Mouse (Mus musculus): Measurements from ENCODE around the gene Kctd8. TPM values are rescaled to one million over a fixed set of nuclear protein-coding genes. Genes with fewer than 3 reads are reported as not detected.
"Not testable (repeated sequence)": the region's sequence is repeated elsewhere in the genome, so short reads cannot be mapped to it uniquely, and the experiment has no call there.

Kctd8 gene
- polyA plus RNA-seq, 1 experiment from 2014 or later, result 1.9 TPM

DNA sequence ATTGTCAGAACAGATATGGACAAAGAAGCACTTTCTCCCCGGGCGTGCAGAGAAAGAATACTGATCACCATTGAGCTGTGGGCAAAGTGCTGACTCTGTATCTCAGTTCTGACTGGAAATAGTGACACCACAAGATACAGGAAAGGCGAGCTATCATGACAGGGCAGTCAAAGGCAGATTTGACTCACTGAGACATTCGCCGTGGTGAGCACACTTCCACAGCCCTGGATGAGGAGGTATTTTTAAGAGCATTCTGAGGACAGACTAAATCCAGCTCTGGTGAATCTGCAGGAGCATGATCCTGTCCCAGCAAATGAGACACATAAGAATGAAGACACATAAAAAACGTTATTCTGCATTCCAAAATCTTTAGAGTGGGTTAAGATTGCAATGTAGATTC, 49.1 kb downstream of the Kctd8 start:
- Histone ChIP-seq H3K36me3 (no peaks in the 10 kb centered on the region), H3K9ac (no peak overlapping the region), H3K9me3 (replicated peaks) (no peaks in the 10 kb centered on the region), H3K4me2 (no peak overlapping the region), H3K4me1 (replicated peaks) (no peaks in the 10 kb centered on the region), H3K27me3 (replicated peaks) (no peaks in the 10 kb centered on the region), H3K4me3 (no peak overlapping the region), H3K27ac (ENCODE audit: poor library complexity, severe bottlenecking) (no peak overlapping the region)
- no peak for ATAC-seq (ENCODE audit: insufficient number of reproducible peaks, low FRiP score)
- 40% methylated on average over 6 of the region's 6 CpGs for WGBS

DNA sequence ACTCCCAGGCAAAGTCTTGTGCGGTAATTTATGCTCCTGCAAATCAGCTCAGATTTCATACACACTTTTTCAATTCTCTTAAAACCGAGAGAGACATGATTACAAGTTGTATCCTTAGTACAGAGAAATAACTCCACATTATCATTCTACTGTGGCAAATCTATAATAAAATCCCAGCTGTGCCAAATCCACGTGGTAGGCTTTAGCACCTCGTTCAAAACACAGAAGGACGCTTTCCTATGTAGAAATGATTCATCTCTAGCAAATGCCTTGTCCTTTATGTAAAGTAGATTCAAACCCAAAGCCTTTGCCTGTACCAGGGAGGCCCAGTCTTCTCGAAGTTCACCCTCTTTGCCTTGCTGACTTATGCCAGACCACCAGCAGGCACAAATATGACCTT, 57.1 kb downstream of the Kctd8 start:
- 68% methylated on average over 6 of the region's 6 CpGs for WGBS
- H3K27me3 ChIP-seq (replicated peaks), result no peaks in the 10 kb centered on the region
- H3K4me1 ChIP-seq (replicated peaks), result no peaks in the 10 kb centered on the region
- H3K9ac ChIP-seq, result no peak overlapping the region
- ATAC-seq (ENCODE audit: insufficient number of reproducible peaks, low FRiP score), result no peak
- H3K9me3 ChIP-seq (replicated peaks), result no peaks in the 10 kb centered on the region
- H3K4me2 ChIP-seq, result no peak overlapping the region
- H3K27ac ChIP-seq (ENCODE audit: poor library complexity, severe bottlenecking), result no peak overlapping the region
- no peak overlapping the region for H3K4me3 ChIP-seq
- H3K36me3 ChIP-seq, result no peaks in the 10 kb centered on the region

DNA sequence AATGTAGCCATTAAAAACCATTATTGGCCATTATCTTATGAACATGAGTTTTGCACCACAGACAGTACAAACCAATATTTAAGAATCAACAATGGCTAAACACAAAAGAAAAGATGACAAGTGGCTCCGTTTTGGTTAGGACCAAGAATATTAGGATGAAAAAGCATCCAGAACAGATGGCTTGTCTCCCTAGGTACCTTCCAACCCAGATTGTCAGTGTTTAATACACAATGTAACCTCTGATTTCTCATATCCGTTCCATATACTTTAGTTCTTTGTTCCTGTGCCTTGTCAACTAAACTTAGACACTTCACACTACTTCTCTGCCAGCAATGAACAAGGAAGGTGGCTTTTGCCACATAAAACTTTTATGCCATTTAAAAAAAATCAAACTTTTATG, 89.1 kb downstream of the Kctd8 start:
- no peak overlapping the region for H3K9ac ChIP-seq
- H3K36me3 ChIP-seq, result no peaks in the 10 kb centered on the region
- WGBS, result 75% methylated on average over 2 of the region's 2 CpGs
- no peaks in the 10 kb centered on the region for H3K9me3 ChIP-seq (replicated peaks)
- H3K27ac ChIP-seq (ENCODE audit: poor library complexity, severe bottlenecking), result no peak overlapping the region
- no peak for ATAC-seq (ENCODE audit: insufficient number of reproducible peaks, low FRiP score)
- no peaks in the 10 kb centered on the region for H3K27me3 ChIP-seq (replicated peaks)
- H3K4me1 ChIP-seq (replicated peaks), result no peaks in the 10 kb centered on the region
- H3K4me2 ChIP-seq, result no peak overlapping the region
- no peak overlapping the region for H3K4me3 ChIP-seq

DNA sequence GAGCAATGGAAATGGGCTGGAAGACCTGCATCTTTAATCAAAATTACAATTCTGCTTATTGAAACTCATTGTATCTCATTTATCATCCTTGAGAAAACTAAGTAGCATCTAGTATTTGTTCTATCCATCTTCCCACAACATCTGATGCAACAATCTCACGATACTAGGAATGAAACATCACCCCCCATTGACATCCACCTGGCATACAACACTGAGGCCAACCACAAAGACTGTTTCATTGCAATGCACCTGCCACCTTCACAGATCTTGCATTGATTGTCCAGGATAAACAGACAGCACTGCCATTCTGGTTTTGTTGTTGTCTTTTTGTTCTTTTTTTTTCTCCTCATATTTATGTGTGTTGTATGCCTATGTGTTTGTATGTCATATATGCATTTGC, 99.5 kb downstream of the Kctd8 start:
- H3K27ac ChIP-seq (ENCODE audit: poor library complexity, severe bottlenecking), result no peak overlapping the region
- no peak overlapping the region for H3K4me3 ChIP-seq
- H3K4me2 ChIP-seq, result no peak overlapping the region
- H3K9me3 ChIP-seq (replicated peaks), result no peaks in the 10 kb centered on the region
- WGBS, result 56% methylated on average over 1 of the region's 1 CpGs
- no peak overlapping the region for H3K9ac ChIP-seq
- H3K27me3 ChIP-seq (replicated peaks), result no peaks in the 10 kb centered on the region
- H3K4me1 ChIP-seq (replicated peaks), result no peaks in the 10 kb centered on the region
- no peak for ATAC-seq (ENCODE audit: insufficient number of reproducible peaks, low FRiP score)
- no peaks in the 10 kb centered on the region for H3K36me3 ChIP-seq

DNA sequence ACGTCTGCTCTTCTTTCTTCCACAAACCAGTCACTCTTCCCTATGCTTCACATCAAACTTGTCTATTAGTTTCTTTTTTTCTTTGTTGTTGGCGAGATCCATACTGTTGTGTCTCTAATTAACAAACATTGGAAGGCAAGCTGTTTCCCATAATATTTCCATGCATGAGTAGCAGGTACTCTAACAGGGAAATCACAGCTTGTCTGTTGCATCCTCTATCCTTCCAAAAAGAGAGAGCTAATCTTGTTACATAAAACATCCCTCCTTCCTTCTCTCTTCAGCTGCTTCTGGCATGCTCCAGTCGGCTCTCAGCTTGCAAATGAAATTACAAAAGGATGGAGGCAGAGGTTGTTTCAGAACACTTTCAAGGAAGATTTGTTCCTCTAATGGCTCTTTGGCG, 107.9 kb downstream of the Kctd8 start:
- Histone ChIP-seq H3K27me3 (replicated peaks) (no peaks in the 10 kb centered on the region), H3K4me2 (no peak overlapping the region), H3K27ac (ENCODE audit: poor library complexity, severe bottlenecking) (no peak overlapping the region), H3K4me1 (replicated peaks) (no peaks in the 10 kb centered on the region), H3K9me3 (replicated peaks) (no peaks in the 10 kb centered on the region), H3K36me3 (no peaks in the 10 kb centered on the region), H3K9ac (no peak overlapping the region), H3K4me3 (no peak overlapping the region)
- WGBS, result 60% methylated on average over 4 of the region's 4 CpGs
- no peak for ATAC-seq (ENCODE audit: insufficient number of reproducible peaks, low FRiP score)

DNA sequence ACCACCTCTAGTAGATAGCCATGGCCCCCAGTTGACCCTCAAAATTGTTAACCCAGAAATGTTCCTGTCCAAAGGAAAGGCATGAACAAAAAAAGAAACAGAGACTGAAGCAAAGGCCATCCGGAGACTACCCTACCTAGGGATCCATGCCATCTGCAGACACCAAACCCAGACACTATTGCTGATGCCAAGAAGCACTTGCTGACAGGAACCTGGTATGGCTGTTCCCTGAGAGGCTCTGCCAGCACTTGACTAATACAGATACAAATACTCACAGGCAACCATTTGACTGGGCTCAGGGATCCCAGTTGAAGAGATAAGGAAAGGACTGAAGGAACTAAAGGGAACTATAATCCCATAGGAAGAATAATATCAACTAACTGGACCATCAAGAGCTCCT, 109.8 kb downstream of the Kctd8 start:
- H3K9me3 ChIP-seq (replicated peaks); H3K4me1 ChIP-seq (replicated peaks); H3K9ac ChIP-seq; H3K27me3 ChIP-seq (replicated peaks); H3K36me3 ChIP-seq; ATAC-seq (ENCODE audit: insufficient number of reproducible peaks, low FRiP score); H3K4me2 ChIP-seq; H3K27ac ChIP-seq (ENCODE audit: poor library complexity, severe bottlenecking); H3K4me3 ChIP-seq: not testable (repeated sequence)
- WGBS, result 74% methylated on average over 1 of the region's 1 CpGs

DNA sequence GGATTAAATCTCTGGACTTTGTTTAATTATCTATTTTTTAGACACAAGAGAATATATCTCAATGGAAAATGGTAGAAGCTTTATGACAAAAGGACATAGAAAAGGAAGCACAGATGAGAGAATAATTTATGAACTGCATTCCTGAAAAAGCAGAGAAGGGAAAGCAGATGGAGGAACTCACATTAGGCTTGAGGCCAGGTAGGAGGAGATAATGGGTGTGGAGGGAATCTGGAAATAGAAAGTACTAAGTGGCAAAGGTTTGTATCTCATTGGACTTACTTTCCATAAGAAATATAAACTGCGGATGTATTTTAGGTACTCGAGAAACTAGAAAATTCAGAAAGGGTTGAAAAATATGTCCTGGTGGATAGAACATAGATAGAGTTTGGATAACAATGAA, 114.3 kb downstream of the Kctd8 start:
- Histone ChIP-seq H3K9ac (no peak overlapping the region), H3K4me1 (replicated peaks) (no peaks in the 10 kb centered on the region), H3K36me3 (no peaks in the 10 kb centered on the region), H3K9me3 (replicated peaks) (no peaks in the 10 kb centered on the region), H3K4me3 (no peak overlapping the region), H3K27me3 (replicated peaks) (no peaks in the 10 kb centered on the region), H3K27ac (ENCODE audit: poor library complexity, severe bottlenecking) (no peak overlapping the region), H3K4me2 (no peak overlapping the region)
- ATAC-seq (ENCODE audit: insufficient number of reproducible peaks, low FRiP score), result no peak
- WGBS, result 88% methylated on average over 2 of the region's 2 CpGs

DNA sequence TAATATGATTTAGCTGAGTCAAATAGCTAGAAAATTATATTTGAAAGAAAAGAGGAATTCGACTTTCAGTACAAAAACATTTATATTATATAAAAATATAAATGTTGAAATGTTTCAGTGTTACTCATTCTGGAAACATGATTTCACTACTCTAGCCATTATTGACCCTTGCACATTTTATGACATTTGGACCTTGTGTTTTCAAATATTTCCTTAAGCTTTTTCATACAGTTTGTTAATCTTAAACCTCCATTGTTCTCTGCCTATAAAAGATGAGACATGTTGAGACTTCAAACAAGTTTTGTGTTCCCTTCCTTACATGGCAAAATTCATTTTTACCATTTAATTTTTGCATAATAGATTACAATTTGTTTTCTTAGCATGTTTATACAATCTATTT, 118.9 kb downstream of the Kctd8 start:
- Histone ChIP-seq H3K4me3 (no peak overlapping the region), H3K9ac (no peak overlapping the region), H3K9me3 (replicated peaks) (no peaks in the 10 kb centered on the region), H3K4me1 (replicated peaks) (no peaks in the 10 kb centered on the region), H3K36me3 (no peaks in the 10 kb centered on the region), H3K27me3 (replicated peaks) (no peaks in the 10 kb centered on the region), H3K27ac (ENCODE audit: poor library complexity, severe bottlenecking) (no peak overlapping the region), H3K4me2 (no peak overlapping the region)
- WGBS, result 62% methylated on average over 1 of the region's 1 CpGs
- ATAC-seq (ENCODE audit: insufficient number of reproducible peaks, low FRiP score), result no peak

DNA sequence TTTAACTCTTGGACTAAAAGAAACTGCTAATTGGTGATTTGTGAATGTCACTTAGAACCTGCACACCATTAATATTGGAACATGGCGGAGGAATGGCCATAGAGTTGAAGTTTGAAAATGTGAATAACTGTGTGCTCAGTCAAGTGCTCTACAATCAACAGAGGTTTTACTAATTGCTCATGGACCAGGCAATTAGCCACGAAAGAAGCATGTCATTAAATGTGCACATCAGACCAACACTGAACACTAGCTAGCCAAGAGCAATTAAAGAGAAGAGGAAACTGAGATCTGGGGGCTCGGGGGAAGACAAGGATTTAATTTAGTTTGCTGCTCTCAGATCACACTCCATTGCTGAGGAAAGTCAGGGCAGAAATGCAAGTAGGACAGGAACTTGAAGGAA, 126.3 kb downstream of the Kctd8 start:
- no peak for ATAC-seq (ENCODE audit: insufficient number of reproducible peaks, low FRiP score)
- H3K27ac ChIP-seq (ENCODE audit: poor library complexity, severe bottlenecking), result no peak overlapping the region

DNA sequence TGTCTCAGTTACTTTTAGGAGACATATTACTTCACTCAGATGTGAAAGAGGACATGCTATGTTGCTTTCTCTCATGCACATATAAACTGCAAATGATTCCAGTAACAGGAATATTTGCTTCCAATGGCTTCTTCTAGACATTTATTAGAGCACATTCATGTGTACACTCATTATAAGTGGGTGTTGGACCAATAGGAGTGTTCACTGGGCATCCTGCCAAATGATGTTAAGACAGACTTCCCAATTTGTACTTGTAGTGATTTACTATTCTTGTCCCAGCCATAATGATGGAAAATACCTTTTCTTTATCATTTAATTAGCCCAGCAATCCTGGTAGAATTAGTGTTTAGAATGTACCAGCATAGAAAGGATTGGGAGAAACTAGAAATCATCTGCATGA, 132.1 kb downstream of the Kctd8 start:
- ATAC-seq (ENCODE audit: insufficient number of reproducible peaks, low FRiP score), result no peak
- Histone ChIP-seq H3K4me2 (no peak overlapping the region), H3K27me3 (replicated peaks) (no peaks in the 10 kb centered on the region), H3K4me1 (replicated peaks) (0 out of 2 replicates have a peak, but pooled peaks cover 3% of the 10 kb centered on the region), H3K27ac (ENCODE audit: poor library complexity, severe bottlenecking) (no peak overlapping the region), H3K4me3 (no peak overlapping the region), H3K9me3 (replicated peaks) (no peaks in the 10 kb centered on the region), H3K9ac (no peak overlapping the region), H3K36me3 (no peaks in the 10 kb centered on the region)

More for the DNA sequence above, 126.3 kb downstream of the Kctd8 start:
- H3K4me1 ChIP-seq (replicated peaks), result no peaks in the 10 kb centered on the region
- WGBS, result 71% methylated on average over 3 of the region's 3 CpGs
- H3K9ac ChIP-seq, result no peak overlapping the region
- no peaks in the 10 kb centered on the region for H3K9me3 ChIP-seq (replicated peaks)
- H3K27me3 ChIP-seq (replicated peaks), result no peaks in the 10 kb centered on the region
- H3K4me2 ChIP-seq, result no peak overlapping the region
- H3K4me3 ChIP-seq, result no peak overlapping the region
- H3K36me3 ChIP-seq, result no peaks in the 10 kb centered on the region

DNA sequence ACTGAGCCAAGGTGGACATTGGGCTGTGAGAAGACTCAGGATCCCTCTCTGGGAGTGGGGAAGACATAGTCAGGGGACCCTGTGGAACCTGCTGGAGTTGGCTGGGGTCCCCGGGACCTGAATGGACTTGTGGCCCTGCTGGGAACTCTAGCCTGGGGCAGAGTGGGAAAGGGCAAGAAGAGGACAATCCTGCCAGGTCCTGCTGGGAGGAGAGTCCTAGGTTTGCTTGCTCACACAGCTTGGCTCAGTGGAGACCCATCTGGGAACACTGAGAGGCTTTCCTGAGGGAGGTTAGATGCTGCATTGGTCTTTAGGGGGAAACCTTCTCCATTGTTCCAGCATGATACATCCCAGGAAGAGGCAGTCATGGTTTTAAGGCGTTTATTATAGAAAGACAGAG, 133.8 kb downstream of the Kctd8 start:
- 69% methylated on average over 2 of the region's 2 CpGs for WGBS
- Histone ChIP-seq H3K9ac (no peak overlapping the region), H3K4me3 (no peak overlapping the region), H3K4me1 (replicated peaks) (0 out of 2 replicates have a peak, but pooled peaks cover 3% of the 10 kb centered on the region), H3K27ac (ENCODE audit: poor library complexity, severe bottlenecking) (no peak overlapping the region), H3K4me2 (no peak overlapping the region), H3K9me3 (replicated peaks) (no peaks in the 10 kb centered on the region), H3K27me3 (replicated peaks) (no peaks in the 10 kb centered on the region), H3K36me3 (no peaks in the 10 kb centered on the region)
- no peak for ATAC-seq (ENCODE audit: insufficient number of reproducible peaks, low FRiP score)

DNA sequence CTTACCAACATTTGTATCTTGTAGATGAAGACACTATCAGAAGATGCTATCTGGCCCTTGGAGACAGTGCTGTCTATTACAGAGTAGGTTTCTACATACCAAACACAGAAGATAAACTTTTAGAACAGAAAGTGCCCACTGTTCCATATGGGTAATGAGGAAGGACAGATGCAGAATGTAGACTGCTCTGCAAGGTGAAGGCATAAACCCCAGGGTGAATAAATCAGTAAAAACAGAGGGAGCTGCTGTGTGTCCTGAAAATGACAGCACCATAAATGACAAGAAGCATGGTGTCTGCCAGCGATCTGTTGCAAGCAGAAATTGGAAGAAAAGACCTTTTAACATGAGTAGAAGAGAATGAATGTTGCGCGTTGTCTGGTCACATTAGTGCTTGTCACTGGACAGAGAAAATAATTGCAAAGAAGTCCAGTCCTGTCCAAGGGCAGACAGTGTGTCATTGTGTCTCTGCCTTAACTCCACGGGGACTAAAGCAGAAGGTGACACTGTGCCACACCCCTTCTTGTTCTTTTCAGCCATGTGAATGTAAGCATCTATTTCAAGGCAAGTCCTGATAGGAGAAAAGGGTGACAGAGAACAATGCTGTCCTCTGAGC, 181.5 kb downstream of the Kctd8 start:
- 80% methylated on average over 4 of the region's 4 CpGs for WGBS
- Histone ChIP-seq H3K4me1 (replicated peaks) (no peaks in the 10 kb centered on the region), H3K36me3 (no peaks in the 10 kb centered on the region), H3K27ac (ENCODE audit: poor library complexity, severe bottlenecking) (no peak overlapping the region), H3K9ac (no peak overlapping the region), H3K4me2 (no peak overlapping the region), H3K4me3 (no peak overlapping the region), H3K27me3 (replicated peaks) (no peaks in the 10 kb centered on the region), H3K9me3 (replicated peaks) (0 out of 2 replicates have a peak, but pooled peaks cover 4% of the 10 kb centered on the region)
- no peak for ATAC-seq (ENCODE audit: insufficient number of reproducible peaks, low FRiP score)
